Mouse (Mus musculus): ENCODE measurements around the gene Cyp2g1. TPM values are rescaled to one million over a fixed set of nuclear protein-coding genes. Genes with fewer than 3 reads are reported as not detected.
A peak's percentile ranks its signal among the peaks of the same experiment; 100 is the strongest.

The Cyp2g1 gene
- not detected in 2 replicates for polyA plus RNA-seq (2014; fragmentation: Nextera tagmentation; extraction: Ambion mirVana)

DNA sequence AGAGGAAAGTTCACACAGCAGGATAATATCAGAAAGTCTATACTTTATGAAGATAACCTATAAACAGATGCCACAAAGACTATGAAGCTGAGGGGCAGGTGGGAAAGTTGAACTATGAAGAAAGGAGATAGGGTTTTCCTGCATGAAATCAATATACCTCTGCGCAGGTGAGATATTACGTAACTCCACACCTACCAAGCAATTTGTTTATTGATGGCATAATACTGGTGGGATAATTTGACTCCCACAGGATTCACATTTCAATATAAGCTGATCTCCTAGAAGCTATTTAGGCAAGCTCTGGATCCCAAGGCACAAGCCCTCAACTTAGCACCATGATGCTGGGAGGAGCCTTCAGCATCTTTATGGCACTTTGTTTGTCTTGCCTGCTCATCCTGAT lies at the start of gene Cyp2g1:
Gene Cyp2g1 (plus strand): TSS at position 301 of the 400 bp plus-strand sequence.
- Histone ChIP-seq H3K9me3 (ENCODE audit: control insufficient read depth, low read length) (no peaks in the 10 kb centered on the region), H3K9ac (no peak within 1 kb of the TSS), H3K27me3 (ENCODE audit: control insufficient read depth, insufficient read depth, low read length) (no peaks in the 10 kb centered on the region), H3K36me3 (replicated peaks; ENCODE audit: control insufficient read depth, insufficient read depth) (no peaks in the 10 kb centered on the region), H3K4me2 (replicated peaks) (no peak within 1 kb of the TSS), H3K4me1 (replicated peaks; ENCODE audit: control insufficient read depth, insufficient read depth, low read length) (no peaks in the 10 kb centered on the region), H3K27ac (no peak within 1 kb of the TSS), H3K4me3 (replicated peaks; ENCODE audit: low read length) (no peak within 1 kb of the TSS)
- ATAC-seq (ENCODE audit: low FRiP score) (no peak), DNase-seq (ENCODE audit: low spot score) (no peak)
- 98% methylated on average over 2 of the region's 2 CpGs for WGBS

GRCm38 (mm10) chr7:26767084-26767483 lies 41.6 kb upstream of the Cyp2g1 start:
- no peaks in the 10 kb centered on the region for H3K27me3 ChIP-seq (ENCODE audit: control insufficient read depth, insufficient read depth, low read length)
- no peaks in the 10 kb centered on the region for H3K4me1 ChIP-seq (replicated peaks; ENCODE audit: control insufficient read depth, insufficient read depth, low read length)
- H3K4me3 ChIP-seq (replicated peaks; ENCODE audit: low read length): no peak overlapping the region
- no peak overlapping the region for H3K9ac ChIP-seq
- no peak overlapping the region for H3K27ac ChIP-seq
- ATAC-seq (ENCODE audit: low FRiP score) (no peak), DNase-seq (ENCODE audit: low spot score) (no peak)
- no peak overlapping the region for H3K4me2 ChIP-seq (replicated peaks)
- no peaks in the 10 kb centered on the region for H3K9me3 ChIP-seq (ENCODE audit: control insufficient read depth, low read length)
- H3K36me3 ChIP-seq (replicated peaks; ENCODE audit: control insufficient read depth, insufficient read depth): no peaks in the 10 kb centered on the region
- WGBS: 59% methylated on average over 1 of the region's 1 CpGs

DNA sequence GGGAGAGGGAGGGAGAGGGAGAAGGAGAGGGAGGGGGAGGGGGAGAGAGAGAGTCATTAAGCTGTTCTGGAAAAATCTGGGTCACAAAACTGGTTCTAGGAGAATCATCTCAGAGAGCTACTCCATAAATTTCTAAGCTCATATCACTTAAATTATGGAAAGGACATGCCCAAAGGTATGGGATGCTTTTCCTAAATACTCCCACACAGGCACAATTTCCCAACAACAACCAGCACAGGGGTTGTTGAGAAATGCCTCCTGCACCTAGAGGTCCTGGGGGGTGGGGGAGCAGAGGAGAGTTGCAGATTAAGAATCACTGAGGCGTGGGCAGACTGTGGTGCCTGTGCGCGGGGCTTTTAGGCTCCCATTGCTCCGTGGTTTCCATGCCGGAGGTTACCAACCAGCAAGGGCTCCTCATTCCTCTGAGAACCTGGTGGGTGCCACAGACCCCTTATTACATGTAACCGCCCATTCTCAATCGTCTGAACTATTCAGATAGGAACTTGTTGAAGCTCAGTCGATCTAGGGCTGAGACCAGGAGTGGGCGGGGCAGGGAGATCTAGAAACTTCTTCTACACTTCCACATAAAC lies 38.7 kb upstream of the Cyp2g1 start:
- DNase-seq (ENCODE audit: low spot score) (no peak), ATAC-seq (ENCODE audit: low FRiP score) (no peak)
- no peak overlapping the region for H3K27ac ChIP-seq
- H3K9me3 ChIP-seq (ENCODE audit: control insufficient read depth, low read length): no peaks in the 10 kb centered on the region
- no peaks in the 10 kb centered on the region for H3K4me1 ChIP-seq (replicated peaks; ENCODE audit: control insufficient read depth, insufficient read depth, low read length)
- no peak overlapping the region for H3K4me2 ChIP-seq (replicated peaks)
- H3K36me3 ChIP-seq (replicated peaks; ENCODE audit: control insufficient read depth, insufficient read depth): no peaks in the 10 kb centered on the region
- no peaks in the 10 kb centered on the region for H3K27me3 ChIP-seq (ENCODE audit: control insufficient read depth, insufficient read depth, low read length)
- 78% methylated on average over 9 of the region's 9 CpGs for WGBS
- H3K4me3 ChIP-seq (replicated peaks; ENCODE audit: low read length): no peak overlapping the region
- H3K9ac ChIP-seq: no peak overlapping the region

DNA sequence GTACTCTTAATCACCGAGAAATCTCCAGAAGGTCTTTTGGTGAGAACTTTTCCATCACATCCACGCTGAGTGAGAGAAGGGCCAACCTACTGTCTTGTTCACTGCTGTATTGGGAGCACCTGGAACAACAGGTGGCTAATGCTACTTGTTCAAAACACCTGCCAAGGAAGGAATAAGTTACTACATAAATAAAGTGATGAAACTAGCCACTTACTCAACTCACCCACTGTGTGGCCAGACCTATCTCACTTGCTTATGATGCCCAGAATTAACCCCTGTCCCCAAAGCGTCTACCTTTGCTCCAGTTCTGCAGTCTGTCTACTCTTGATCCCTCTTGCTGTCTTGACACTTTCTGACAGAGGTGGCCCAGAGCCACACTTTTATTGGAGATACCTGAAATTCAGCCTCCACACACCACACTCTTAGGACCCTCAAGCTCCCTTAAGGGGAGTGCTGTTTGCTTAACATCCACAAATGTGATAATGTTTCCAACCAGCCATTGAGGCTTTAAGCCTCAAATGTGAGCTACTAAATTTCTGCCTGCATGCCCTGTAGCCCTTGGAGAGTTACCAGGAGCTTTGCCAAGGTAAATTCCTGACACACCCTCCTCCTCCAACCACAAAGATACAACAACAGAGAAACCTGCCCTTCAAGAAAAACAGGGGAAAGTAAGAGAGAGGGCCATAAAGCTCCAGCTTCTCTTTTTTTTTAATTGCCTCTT lies 35.7 kb upstream of the Cyp2g1 start:
- Histone ChIP-seq H3K4me3 (replicated peaks; ENCODE audit: low read length) (no peak overlapping the region), H3K27ac (no peak overlapping the region), H3K9me3 (ENCODE audit: control insufficient read depth, low read length) (no peaks in the 10 kb centered on the region), H3K9ac (no peak overlapping the region), H3K27me3 (ENCODE audit: control insufficient read depth, insufficient read depth, low read length) (no peaks in the 10 kb centered on the region), H3K4me2 (replicated peaks) (no peak overlapping the region), H3K36me3 (replicated peaks; ENCODE audit: control insufficient read depth, insufficient read depth) (no peaks in the 10 kb centered on the region), H3K4me1 (replicated peaks; ENCODE audit: control insufficient read depth, insufficient read depth, low read length) (no peaks in the 10 kb centered on the region)
- ATAC-seq (ENCODE audit: low FRiP score) (no peak), DNase-seq (ENCODE audit: low spot score) (no peak)
- WGBS: 85% methylated on average over 3 of the region's 3 CpGs

GRCm38 (mm10) chr7:26775866-26776265 lies 32.8 kb upstream of the Cyp2g1 start:
- 21% methylated on average over 6 of the region's 6 CpGs for WGBS
- H3K9ac ChIP-seq: no peak overlapping the region
- no peaks in the 10 kb centered on the region for H3K27me3 ChIP-seq (ENCODE audit: control insufficient read depth, insufficient read depth, low read length)
- DNase-seq (ENCODE audit: low spot score) (no peak), ATAC-seq (ENCODE audit: low FRiP score) (no peak)
- H3K4me1 ChIP-seq (replicated peaks; ENCODE audit: control insufficient read depth, insufficient read depth, low read length): no peaks in the 10 kb centered on the region
- no peak overlapping the region for H3K4me2 ChIP-seq (replicated peaks)
- no peaks in the 10 kb centered on the region for H3K36me3 ChIP-seq (replicated peaks; ENCODE audit: control insufficient read depth, insufficient read depth)
- no peak overlapping the region for H3K27ac ChIP-seq
- H3K9me3 ChIP-seq (ENCODE audit: control insufficient read depth, low read length): no peaks in the 10 kb centered on the region
- no peak overlapping the region for H3K4me3 ChIP-seq (replicated peaks; ENCODE audit: low read length)

GRCm38 (mm10) chr7:26777806-26778205 lies 30.9 kb upstream of the Cyp2g1 start:
- WGBS: 57% methylated on average over 2 of the region's 2 CpGs
- Histone ChIP-seq H3K27me3 (ENCODE audit: control insufficient read depth, insufficient read depth, low read length) (no peaks in the 10 kb centered on the region), H3K4me2 (replicated peaks) (no peak overlapping the region), H3K4me3 (replicated peaks; ENCODE audit: low read length) (no peak overlapping the region), H3K4me1 (replicated peaks; ENCODE audit: control insufficient read depth, insufficient read depth, low read length) (0 out of 2 replicates have a peak, but pooled peaks cover 6% of the 10 kb centered on the region), H3K9ac (no peak overlapping the region), H3K36me3 (replicated peaks; ENCODE audit: control insufficient read depth, insufficient read depth) (no peaks in the 10 kb centered on the region), H3K9me3 (ENCODE audit: control insufficient read depth, low read length) (no peaks in the 10 kb centered on the region), H3K27ac (no peak overlapping the region)
- no peak for ATAC-seq (ENCODE audit: low FRiP score)
- no peak for DNase-seq (ENCODE audit: low spot score)

DNA sequence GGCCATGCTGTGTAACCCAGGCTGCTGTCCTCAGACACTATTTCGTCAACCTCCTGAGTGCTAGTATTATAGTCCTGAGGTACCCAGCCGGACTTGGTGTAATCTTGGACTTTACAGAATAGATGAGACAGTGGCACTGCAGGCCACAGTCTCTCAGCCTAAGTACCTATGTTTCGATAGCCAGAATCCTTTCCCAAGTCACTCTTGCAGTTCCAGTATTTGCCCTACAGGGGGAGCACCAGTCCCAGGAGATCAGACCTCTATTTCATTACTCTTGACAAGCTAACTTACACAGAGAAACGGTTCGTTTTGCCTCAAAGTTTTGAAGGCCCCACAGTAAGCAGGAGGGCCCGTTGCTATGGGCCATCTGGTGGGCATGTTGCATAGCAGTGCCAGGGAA lies 30.2 kb upstream of the Cyp2g1 start:
- Histone ChIP-seq H3K9ac (no peak overlapping the region), H3K27me3 (ENCODE audit: control insufficient read depth, insufficient read depth, low read length) (no peaks in the 10 kb centered on the region), H3K4me1 (replicated peaks; ENCODE audit: control insufficient read depth, insufficient read depth, low read length) (0 out of 2 replicates have a peak, but pooled peaks cover 6% of the 10 kb centered on the region), H3K27ac (no peak overlapping the region), H3K4me2 (replicated peaks) (no peak overlapping the region), H3K9me3 (ENCODE audit: control insufficient read depth, low read length) (no peaks in the 10 kb centered on the region), H3K4me3 (replicated peaks; ENCODE audit: low read length) (no peak overlapping the region), H3K36me3 (replicated peaks; ENCODE audit: control insufficient read depth, insufficient read depth) (no peaks in the 10 kb centered on the region)
- WGBS: 27% methylated on average over 6 of the region's 6 CpGs
- DNase-seq (ENCODE audit: low spot score): peak; percentile 33
- no peak for ATAC-seq (ENCODE audit: low FRiP score)

DNA sequence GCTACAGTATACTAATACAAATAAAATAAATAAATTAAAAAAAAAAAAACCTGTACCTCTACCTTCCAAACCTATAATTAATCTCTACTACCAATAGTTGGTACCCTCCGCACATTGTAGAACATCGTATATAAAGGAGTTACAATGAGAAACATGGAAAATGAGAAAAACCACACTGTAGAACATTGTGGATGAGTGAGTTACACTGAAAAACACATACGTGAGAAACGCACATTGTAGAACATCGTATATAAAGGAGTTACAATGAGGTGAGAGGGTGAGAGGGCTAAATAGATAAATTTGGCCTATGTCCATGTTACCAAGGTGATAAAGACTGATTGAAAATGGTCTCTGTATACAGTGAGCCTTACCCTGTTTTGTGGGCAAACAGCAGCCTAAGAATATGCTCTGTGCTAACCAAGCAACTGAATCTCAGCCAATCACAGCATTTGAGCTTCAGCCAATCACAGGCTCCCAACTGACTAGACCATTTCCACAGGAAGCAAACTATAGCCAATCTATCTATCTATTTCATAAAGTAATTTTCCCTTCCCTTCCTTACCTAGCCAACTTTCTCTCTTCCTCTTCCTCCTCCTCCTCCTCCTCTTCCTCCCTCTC lies 28.8 kb upstream of the Cyp2g1 start:
- H3K4me2 ChIP-seq (replicated peaks): peak overlapping the region; percentile 49
- H3K9me3 ChIP-seq (ENCODE audit: control insufficient read depth, low read length): no peaks in the 10 kb centered on the region
- H3K27ac ChIP-seq: no peak overlapping the region
- WGBS: 85% methylated on average over 5 of the region's 5 CpGs
- no peak overlapping the region for H3K9ac ChIP-seq
- H3K36me3 ChIP-seq (replicated peaks; ENCODE audit: control insufficient read depth, insufficient read depth): no peaks in the 10 kb centered on the region
- ATAC-seq (ENCODE audit: low FRiP score): peak; percentile 79
- no peaks in the 10 kb centered on the region for H3K27me3 ChIP-seq (ENCODE audit: control insufficient read depth, insufficient read depth, low read length)
- 0 out of 2 replicates have a peak, but pooled peaks cover 6% of the 10 kb centered on the region for H3K4me1 ChIP-seq (replicated peaks; ENCODE audit: control insufficient read depth, insufficient read depth, low read length)
- H3K4me3 ChIP-seq (replicated peaks; ENCODE audit: low read length): no peak overlapping the region
- DNase-seq (ENCODE audit: low spot score): no peak

GRCm38 (mm10) chr7:26780510-26780909 lies 28.2 kb upstream of the Cyp2g1 start:
- peak overlapping the region; percentile 15 for H3K4me3 ChIP-seq (replicated peaks; ENCODE audit: low read length)
- peak overlapping the region; percentile 49 for H3K4me2 ChIP-seq (replicated peaks)
- H3K36me3 ChIP-seq (replicated peaks; ENCODE audit: control insufficient read depth, insufficient read depth): no peaks in the 10 kb centered on the region
- H3K9ac ChIP-seq: peak overlapping the region; percentile 41; the same call in 1 of the 2 replicates
- peak overlapping the region; percentile 73 for H3K27ac ChIP-seq
- 0 out of 2 replicates have a peak, but pooled peaks cover 6% of the 10 kb centered on the region for H3K4me1 ChIP-seq (replicated peaks; ENCODE audit: control insufficient read depth, insufficient read depth, low read length)
- 2% methylated on average over 11 of the region's 11 CpGs for whole genome bisulfite sequencing
- ATAC-seq (ENCODE audit: low FRiP score): peak; percentile 87
- H3K9me3 ChIP-seq (ENCODE audit: control insufficient read depth, low read length): no peaks in the 10 kb centered on the region
- H3K27me3 ChIP-seq (ENCODE audit: control insufficient read depth, insufficient read depth, low read length): no peaks in the 10 kb centered on the region
- peak; percentile 56 for DNase-seq (ENCODE audit: low spot score)
